Mouse (Mus musculus) hindbrain, embryonic 13.5 days (tissue): ENCODE results near the gene Tulp2. TPM values are rescaled to one million over a fixed set of nuclear protein-coding genes. Genes with fewer than 3 reads are reported as not detected.
"Not testable (repeated sequence)": the region's sequence is repeated elsewhere in the genome, so short reads cannot be mapped to it uniquely, and the experiment has no call there.

Source experiments
- ATAC-seq: fragments of 200-750 bp; cut with Nextera tagmentation; 2 replicates; pipeline ENCODE4 v1.8.0; 2017; ENCODE audit warnings: moderate TSS enrichment; ENCODE audit not compliant: low FRiP score
- H3K27ac ChIP-seq: fragments of 300-500 bp; sonication (generic); 2 replicates; pipeline ENCODE4 v1.5.1; 2015; ENCODE audit warnings: inconsistent platforms, mild to moderate bottlenecking, moderate library complexity
- H3K27me3 ChIP-seq: fragments of 300-500 bp; sonication (generic); 2 replicates; pipeline ENCODE4 v1.6.1; 2015; ENCODE audit warnings: mild to moderate bottlenecking, inconsistent platforms
- H3K36me3 ChIP-seq: fragments of 300-500 bp; sonication (generic); 2 replicates; pipeline ENCODE4 v1.6.1; 2015; ENCODE audit warnings: mild to moderate bottlenecking, inconsistent platforms
- H3K4me1 ChIP-seq: fragments of 300-500 bp; sonication (generic); replicated peaks from 2 replicates; pipeline ENCODE4 v1.6.1; 2015; ENCODE audit warnings: inconsistent platforms
- H3K4me2 ChIP-seq: fragments of 300-500 bp; sonication (generic); 2 replicates; pipeline ENCODE4 v1.6.1; 2015; ENCODE audit warnings: inconsistent platforms, mild to moderate bottlenecking, moderate library complexity
- H3K4me3 ChIP-seq: fragments of 300-500 bp; sonication (generic); 2 replicates; pipeline ENCODE4 v1.5.1; 2015; ENCODE audit warnings: mild to moderate bottlenecking, inconsistent platforms
- H3K9ac ChIP-seq: fragments of 300-500 bp; sonication (generic); 2 replicates; pipeline ENCODE4 v1.6.1; 2015; ENCODE audit warnings: mild to moderate bottlenecking, inconsistent platforms
- H3K9me3 ChIP-seq: fragments of 300-500 bp; sonication (generic); 2 replicates; pipeline ENCODE4 v1.6.1; 2016; ENCODE audit warnings: inconsistent platforms
- WGBS: fragments of 180-500 bp; shearing (Covaris S2); methylation state at CpG from one replicate; pipeline ENCODE4 v1.1.7; 2015; 5-methylcytosine and 5-hydroxymethylcytosine counted together
- polyA plus RNA-seq: library from polyadenylated mRNA; unstranded; fragments of >200 nt; fragmentation: Nextera tagmentation; extraction: Ambion mirVana; gene quantifications from 2 replicates; pipeline ENCODE4 v1.2.1, GENCODE M21; 2015

Gene Tulp2
- polyA plus RNA-seq, 1 experiment from 2014 or later, result 0.22 TPM

- no peak overlapping the region for H3K4me3 ChIP-seq
- no peak overlapping the region for H3K4me2 ChIP-seq
- H3K36me3 ChIP-seq, result peaks cover 49% of the 10 kb centered on the region
- 92% methylated on average over 4 of the region's 4 CpGs for WGBS
- peaks cover 58% of the 10 kb centered on the region for H3K4me1 ChIP-seq
- no peaks in the 10 kb centered on the region for H3K9me3 ChIP-seq
- peak overlapping the region; percentile 90 for H3K27ac ChIP-seq
- no peak for ATAC-seq
- 0 out of 2 replicates have a peak overlapping the region, but pooled peaks have one; percentile 1 for H3K9ac ChIP-seq
- H3K27me3 ChIP-seq, result no peaks in the 10 kb centered on the region
These were observed 19.9 kb upstream of the Tulp2 start for GRCm38 (mm10) chr7:45461781-45462180.

- Histone ChIP-seq H3K9me3 (no peaks in the 10 kb centered on the region), H3K4me1 (peaks cover 56% of the 10 kb centered on the region), H3K27ac (no peak overlapping the region), H3K9ac (no peak overlapping the region), H3K4me3 (no peak overlapping the region), H3K27me3 (no peaks in the 10 kb centered on the region), H3K36me3 (peaks cover 44% of the 10 kb centered on the region), H3K4me2 (no peak overlapping the region)
- no peak for ATAC-seq
- 91% methylated on average over 4 of the region's 4 CpGs for WGBS
These were observed 19.4 kb upstream of the Tulp2 start for GRCm38 (mm10) chr7:45462325-45462724.

- H3K27ac ChIP-seq, ATAC-seq, H3K9ac ChIP-seq, H3K4me3 ChIP-seq, H3K4me2 ChIP-seq, H3K27me3 ChIP-seq, H3K9me3 ChIP-seq: not testable (repeated sequence)
- H3K36me3 ChIP-seq, result peaks cover 38% of the 10 kb centered on the region
- 74% methylated on average over 4 of the region's 4 CpGs for WGBS
- peaks cover 51% of the 10 kb centered on the region for H3K4me1 ChIP-seq
These were observed 18.8 kb upstream of the Tulp2 start for GRCm38 (mm10) chr7:45462868-45463267.

GRCm38 (mm10) chr7:45463987-45464778 is 17.5 kb upstream of the Tulp2 start:
- Histone ChIP-seq H3K4me2 (no peak overlapping the region), H3K36me3 (peaks cover 33% of the 10 kb centered on the region), H3K4me1 (peaks cover 45% of the 10 kb centered on the region), H3K9ac (no peak overlapping the region), H3K27ac (no peak overlapping the region), H3K4me3 (no peak overlapping the region), H3K27me3 (no peaks in the 10 kb centered on the region), H3K9me3 (no peaks in the 10 kb centered on the region)
- 97% methylated on average over 7 of the region's 7 CpGs for WGBS
- no peak for ATAC-seq

GRCm38 (mm10) chr7:45465112-45465511 is 16.6 kb upstream of the Tulp2 start:
- H3K36me3 ChIP-seq, result peaks cover 33% of the 10 kb centered on the region
- H3K4me2 ChIP-seq, result peak overlapping the region; percentile 96; the same call in 1 of the 2 replicates
- H3K4me1 ChIP-seq, result peaks cover 43% of the 10 kb centered on the region
- no peaks in the 10 kb centered on the region for H3K9me3 ChIP-seq
- H3K9ac ChIP-seq, result 0 out of 2 replicates have a peak overlapping the region, but pooled peaks have one; percentile 98
- H3K27me3 ChIP-seq, result no peaks in the 10 kb centered on the region
- ATAC-seq, result no peak
- 0 out of 2 replicates have a peak overlapping the region, but pooled peaks have one; percentile 78 for H3K4me3 ChIP-seq
- no peak overlapping the region for H3K27ac ChIP-seq
- WGBS, result 95% methylated on average over 12 of the region's 12 CpGs

- peaks cover 33% of the 10 kb centered on the region for H3K36me3 ChIP-seq
- no peak overlapping the region for H3K27ac ChIP-seq
- 77% methylated on average over 9 of the region's 9 CpGs for whole genome bisulfite sequencing
- H3K27me3 ChIP-seq, result no peaks in the 10 kb centered on the region
- ATAC-seq, result 0 out of 2 replicates have a peak, but pooled peaks have one; percentile 3
- no peaks in the 10 kb centered on the region for H3K9me3 ChIP-seq
- H3K9ac ChIP-seq, result peak overlapping the region; percentile 98
- peak overlapping the region; percentile 78 for H3K4me3 ChIP-seq
- peak overlapping the region; percentile 96 for H3K4me2 ChIP-seq
- peaks cover 39% of the 10 kb centered on the region for H3K4me1 ChIP-seq
These were observed 16.1 kb upstream of the Tulp2 start for GRCm38 (mm10) chr7:45465549-45465948.

GRCm38 (mm10) chr7:45466283-45467089 is 15.2 kb upstream of the Tulp2 start, which contains the start of gene Bax:
Bax (minus strand) TSS chr7:45466898.
- Histone ChIP-seq H3K4me1 (peaks cover 31% of the 10 kb centered on the region), H3K9ac (peak within 1 kb of the TSS; percentile 98), H3K4me2 (peak within 1 kb of the TSS; percentile 96), H3K4me3 (peak within 1 kb of the TSS; percentile 78), H3K27me3 (no peaks in the 10 kb centered on the region), H3K9me3 (no peaks in the 10 kb centered on the region), H3K36me3 (peaks cover 33% of the 10 kb centered on the region), H3K27ac (peak within 1 kb of the TSS; percentile 85)
- WGBS, result under 1% methylated on average over 41 of the region's 58 CpGs
- peak; percentile 79 for ATAC-seq

GRCm38 (mm10) chr7:45467090-45467670 is 14.5 kb upstream of the Tulp2 start:
- Histone ChIP-seq H3K4me1 (peaks cover 26% of the 10 kb centered on the region), H3K27ac (no peak overlapping the region), H3K4me2 (peak overlapping the region; percentile 96), H3K36me3 (peaks cover 33% of the 10 kb centered on the region), H3K4me3 (peak overlapping the region; percentile 78), H3K9me3 (no peaks in the 10 kb centered on the region), H3K27me3 (no peaks in the 10 kb centered on the region), H3K9ac (peak overlapping the region; percentile 58; the same call in 1 of the 2 replicates)
- whole genome bisulfite sequencing, result 37% methylated on average over 7 of the region's 7 CpGs
- no peak; the same call in 1 of the 2 replicates for ATAC-seq

- no peak overlapping the region for H3K27ac ChIP-seq
- peaks cover 8% of the 10 kb centered on the region for H3K4me1 ChIP-seq
- no peaks in the 10 kb centered on the region for H3K36me3 ChIP-seq
- no peak for ATAC-seq
- no peak overlapping the region for H3K4me3 ChIP-seq
- no peak overlapping the region for H3K9ac ChIP-seq
- no peaks in the 10 kb centered on the region for H3K27me3 ChIP-seq
- H3K4me2 ChIP-seq, result no peak overlapping the region
- H3K9me3 ChIP-seq, result no peaks in the 10 kb centered on the region
- WGBS, result 15% methylated on average over 3 of the region's 3 CpGs
These were observed 10.8 kb upstream of the Tulp2 start for GRCm38 (mm10) chr7:45470869-45471268.

GRCm38 (mm10) chr7:45475291-45475969 is 6.2 kb upstream of the Tulp2 start:
- Histone ChIP-seq H3K4me2 (0 out of 2 replicates have a peak overlapping the region, but pooled peaks have one; percentile 21), H3K4me1 (no peaks in the 10 kb centered on the region), H3K9ac (peak overlapping the region; percentile 19; the same call in 1 of the 2 replicates), H3K9me3 (no peaks in the 10 kb centered on the region), H3K27ac (no peak overlapping the region), H3K36me3 (no peaks in the 10 kb centered on the region), H3K27me3 (no peaks in the 10 kb centered on the region), H3K4me3 (no peak overlapping the region)
- WGBS, result 73% methylated on average over 16 of the region's 16 CpGs
- ATAC-seq, result no peak

GRCm38 (mm10) chr7:45476453-45476852 is 5.2 kb upstream of the Tulp2 start:
- no peaks in the 10 kb centered on the region for H3K9me3 ChIP-seq
- H3K4me1 ChIP-seq, result no peaks in the 10 kb centered on the region
- no peak overlapping the region for H3K27ac ChIP-seq
- H3K27me3 ChIP-seq, result no peaks in the 10 kb centered on the region
- ATAC-seq, result no peak
- no peaks in the 10 kb centered on the region for H3K36me3 ChIP-seq
- no peak overlapping the region for H3K4me3 ChIP-seq
- no peak overlapping the region for H3K9ac ChIP-seq
- 64% methylated on average over 1 of the region's 1 CpGs for WGBS
- H3K4me2 ChIP-seq, result no peak overlapping the region
